Mouse (Mus musculus) kidney, embryonic 14.5 days (tissue): Measurements from ENCODE around the gene Nos1. TPM values are rescaled to one million over a fixed set of nuclear protein-coding genes. Genes with fewer than 3 reads are reported as not detected.

Experiments
- ATAC-seq: fragments of 200-750 bp; cut with Nextera tagmentation; 2 replicates; pipeline ENCODE4 v1.8.0; 2017; ENCODE audit warnings: moderate number of reproducible peaks, mild to moderate bottlenecking, moderate TSS enrichment, moderate library complexity; ENCODE audit not compliant: low FRiP score, low TSS enrichment
- H3K27ac ChIP-seq: fragments of 300-500 bp; sonication (generic); 2 replicates; pipeline ENCODE4 v1.5.1; 2014; ENCODE audit warnings: low read depth, mild to moderate bottlenecking, low read length, moderate library complexity, mixed read lengths
- H3K27me3 ChIP-seq: fragments of 300-500 bp; sonication (generic); 2 replicates; pipeline ENCODE4 v1.6.1; 2014; ENCODE audit warnings: mild to moderate bottlenecking, low read length; ENCODE audit not compliant: control insufficient read depth, insufficient read depth
- H3K36me3 ChIP-seq: fragments of 300-500 bp; sonication (generic); 2 replicates; pipeline ENCODE4 v1.6.1; 2014; ENCODE audit warnings: low read length, mixed read lengths; ENCODE audit not compliant: control insufficient read depth, insufficient read depth
- H3K4me1 ChIP-seq: fragments of 300-500 bp; sonication (generic); 2 replicates; pipeline ENCODE4 v1.6.1; 2014; ENCODE audit warnings: low read length, mixed read lengths; ENCODE audit not compliant: control insufficient read depth, insufficient read depth
- H3K4me2 ChIP-seq: fragments of 300-500 bp; sonication (generic); replicated peaks from 2 replicates; pipeline ENCODE4 v1.6.1; 2014; ENCODE audit warnings: low read depth, mild to moderate bottlenecking, low read length
- H3K4me3 ChIP-seq: fragments of 300-500 bp; sonication (generic); 2 replicates; pipeline ENCODE4 v1.5.1; 2014; ENCODE audit warnings: mild to moderate bottlenecking, low read length
- H3K9ac ChIP-seq: fragments of 300-500 bp; sonication (generic); 2 replicates; pipeline ENCODE4 v1.6.1; 2014; ENCODE audit warnings: low read depth, mild to moderate bottlenecking, low read length, moderate library complexity
- H3K9me3 ChIP-seq: fragments of 300-500 bp; sonication (generic); 2 replicates; pipeline ENCODE4 v1.6.1; 2016; ENCODE audit warnings: low read length; ENCODE audit not compliant: control insufficient read depth
- WGBS: fragments of 180-500 bp; shearing (Covaris S2); extraction: QIAGEN DNeasy Blood & Tissue Kit; methylation state at CpG from one replicate; pipeline ENCODE4 v1.1.7; 2014; 5-methylcytosine and 5-hydroxymethylcytosine counted together
- polyA plus RNA-seq: library from polyadenylated mRNA; unstranded; fragments of >200 nt; fragmentation: Nextera tagmentation; extraction: Ambion mirVana; gene quantifications from 2 replicates; pipeline ENCODE4 v1.2.1, GENCODE M21; 2014

Nos1 gene
- polyA plus RNA-seq, 1 experiment from 2014 or later, result 0.96 TPM

GRCm38 (mm10) chr5:117997434-117997970 is 216.7 kb downstream of the Nos1 start:
- H3K4me2 ChIP-seq, result no peak overlapping the region
- H3K36me3 ChIP-seq, result peaks cover 94% of the 10 kb centered on the region
- no peak overlapping the region for H3K9ac ChIP-seq
- H3K9me3 ChIP-seq, result no peaks in the 10 kb centered on the region
- ATAC-seq, result 0 out of 2 replicates have a peak, but pooled peaks have one; percentile 10
- 83% methylated on average over 10 of the region's 10 CpGs for WGBS
- H3K27ac ChIP-seq, result no peak overlapping the region
- H3K4me1 ChIP-seq, result no peaks in the 10 kb centered on the region
- no peak overlapping the region for H3K4me3 ChIP-seq
- no peaks in the 10 kb centered on the region for H3K27me3 ChIP-seq

- H3K4me3 ChIP-seq, result no peak overlapping the region
- no peak overlapping the region for H3K9ac ChIP-seq
- H3K4me2 ChIP-seq, result no peak overlapping the region
- peaks cover 95% of the 10 kb centered on the region for H3K36me3 ChIP-seq
- H3K9me3 ChIP-seq, result no peaks in the 10 kb centered on the region
- H3K27ac ChIP-seq, result no peak overlapping the region
- H3K4me1 ChIP-seq, result no peaks in the 10 kb centered on the region
- ATAC-seq, result no peak
- H3K27me3 ChIP-seq, result no peaks in the 10 kb centered on the region
- WGBS, result 86% methylated on average over 7 of the region's 7 CpGs
Observed at GRCm38 (mm10) chr5:117999061-117999460, 218.2 kb downstream of the Nos1 start.

- Histone ChIP-seq H3K4me3 (no peak overlapping the region), H3K27ac (no peak overlapping the region), H3K4me1 (no peaks in the 10 kb centered on the region), H3K4me2 (no peak overlapping the region), H3K36me3 (peaks cover 93% of the 10 kb centered on the region), H3K27me3 (no peaks in the 10 kb centered on the region), H3K9me3 (no peaks in the 10 kb centered on the region), H3K9ac (no peak overlapping the region)
- WGBS, result 82% methylated on average over 11 of the region's 11 CpGs
- no peak for ATAC-seq
Observed at GRCm38 (mm10) chr5:117999584-117999983, 218.8 kb downstream of the Nos1 start.

- H3K36me3 ChIP-seq, result peaks cover 90% of the 10 kb centered on the region
- WGBS, result 33% methylated on average over 9 of the region's 9 CpGs
Observed at GRCm38 (mm10) chr5:118002059-118002458, 221.2 kb downstream of the Nos1 start.

GRCm38 (mm10) chr5:118004619-118005018 is 223.8 kb downstream of the Nos1 start:
- H3K9me3 ChIP-seq, result no peaks in the 10 kb centered on the region
- H3K36me3 ChIP-seq, result peaks cover 88% of the 10 kb centered on the region
- H3K4me3 ChIP-seq, result no peak overlapping the region
- H3K4me2 ChIP-seq, result no peak overlapping the region
- WGBS, result 84% methylated on average over 8 of the region's 8 CpGs
- H3K9ac ChIP-seq, result no peak overlapping the region
- no peak for ATAC-seq
- H3K27me3 ChIP-seq, result no peaks in the 10 kb centered on the region
- no peaks in the 10 kb centered on the region for H3K4me1 ChIP-seq
- no peak overlapping the region for H3K27ac ChIP-seq

More at GRCm38 (mm10) chr5:118002059-118002458, 221.2 kb downstream of the Nos1 start:
- Histone ChIP-seq H3K27me3 (no peaks in the 10 kb centered on the region), H3K4me1 (no peaks in the 10 kb centered on the region), H3K9me3 (no peaks in the 10 kb centered on the region), H3K9ac (no peak overlapping the region), H3K4me2 (no peak overlapping the region), H3K4me3 (no peak overlapping the region), H3K27ac (no peak overlapping the region)
- peak; percentile 28; the same call in 1 of the 2 replicates for ATAC-seq

- Histone ChIP-seq H3K9ac (no peak overlapping the region), H3K4me2 (no peak overlapping the region), H3K9me3 (no peaks in the 10 kb centered on the region), H3K4me3 (no peak overlapping the region), H3K4me1 (0 out of 2 replicates have a peak, but pooled peaks cover 2% of the 10 kb centered on the region), H3K36me3 (peaks cover 83% of the 10 kb centered on the region), H3K27ac (no peak overlapping the region), H3K27me3 (no peaks in the 10 kb centered on the region)
- 82% methylated on average over 1 of the region's 1 CpGs for WGBS
- no peak for ATAC-seq
Observed at GRCm38 (mm10) chr5:118005728-118006127, 224.9 kb downstream of the Nos1 start.

- 90% methylated on average over 13 of the region's 13 CpGs for WGBS
- Histone ChIP-seq H3K36me3 (peaks cover 59% of the 10 kb centered on the region), H3K4me1 (0 out of 2 replicates have a peak, but pooled peaks cover 2% of the 10 kb centered on the region), H3K4me3 (no peak overlapping the region), H3K9ac (no peak overlapping the region), H3K9me3 (no peaks in the 10 kb centered on the region), H3K4me2 (no peak overlapping the region), H3K27me3 (no peaks in the 10 kb centered on the region), H3K27ac (no peak overlapping the region)
- ATAC-seq, result no peak
Observed at GRCm38 (mm10) chr5:118008344-118008743, 227.5 kb downstream of the Nos1 start.

Other genes starting within 250 kb of the Nos1 start
- 38.4 and 82.9 TPM in 2 replicates for gene Fbxo21, start 195.7 kb downstream of the Nos1 start, polyA plus RNA-seq
- gene Tesc, start 246.7 kb downstream of the Nos1 start, polyA plus RNA-seq, result 10.1 and 12.3 TPM in 2 replicates